Mouse (Mus musculus) frontal cortex, adult 2 months (tissue): ENCODE data around the gene Raet1e. TPM values are rescaled to one million over a fixed set of nuclear protein-coding genes. Genes with fewer than 3 reads are reported as not detected.
"Not testable (repeated sequence)": the region's sequence is repeated elsewhere in the genome, so short reads cannot be mapped to it uniquely, and the experiment has no call there.

Source experiments
- DNase-seq, 2 experiments: peaks; one replicate each; pipeline ENCODE4 v3.0.0; 2022; ENCODE audit warnings: low spot score in 1 of 2; ENCODE audit errors: extremely low spot score in 1 of 2
- polyA plus RNA-seq: library from polyadenylated mRNA; depleted of rRNA; stranded (reverse); fragments of >200 nt; gene quantifications from 2 replicates; pipeline ENCODE4 v1.2.3, GENCODE M21; 2012

Raet1e gene
- polyA plus RNA-seq, 1 experiment = not detected

- DNase-seq = peak in 1 of 2 experiments; percentile 86
Measured at GRCm38 (mm10) chr10:22163705-22164583, 5.6 kb downstream of the Raet1e start.

GRCm38 (mm10) chr10:22165328-22166003 is 7.1 kb downstream of the Raet1e start:
- not testable (repeated sequence) for DNase-seq

GRCm38 (mm10) chr10:22166025-22166424 is 7.7 kb downstream of the Raet1e start:
- not testable (repeated sequence) for DNase-seq

- not testable (repeated sequence) for DNase-seq
Measured at GRCm38 (mm10) chr10:22167061-22167460, 8.7 kb downstream of the Raet1e start.

GRCm38 (mm10) chr10:22169116-22169515 is 10.7 kb downstream of the Raet1e start:
- DNase-seq = not testable (repeated sequence)

- DNase-seq = not testable (repeated sequence)
Measured at GRCm38 (mm10) chr10:22172431-22173334, 14.3 kb downstream of the Raet1e start.

GRCm38 (mm10) chr10:22173335-22174189 is 15.2 kb downstream of the Raet1e start:
- not testable (repeated sequence) for DNase-seq

GRCm38 (mm10) chr10:22174190-22174487 is 15.8 kb downstream of the Raet1e start:
- DNase-seq = not testable (repeated sequence)

- DNase-seq = not testable (repeated sequence)
Measured at GRCm38 (mm10) chr10:22176515-22176914, 18.1 kb downstream of the Raet1e start.

- not testable (repeated sequence) for DNase-seq
Measured at GRCm38 (mm10) chr10:22191035-22191434, 32.7 kb downstream of the Raet1e start.

- DNase-seq = not testable (repeated sequence)
Measured at GRCm38 (mm10) chr10:22201352-22201751, 43.0 kb downstream of the Raet1e start.

- DNase-seq = peak in 1 of 2 experiments; percentile 5
Measured at GRCm38 (mm10) chr10:22202784-22203583, 44.6 kb downstream of the Raet1e start.

- not testable (repeated sequence) for DNase-seq
Measured at GRCm38 (mm10) chr10:22206443-22206842, 48.1 kb downstream of the Raet1e start.

- peak; percentile 5 to 58 for DNase-seq
Measured at GRCm38 (mm10) chr10:22212012-22212696, 53.8 kb downstream of the Raet1e start.

- DNase-seq = peak in 1 of 2 experiments; percentile 37
Measured at GRCm38 (mm10) chr10:22223474-22224349, 65.3 kb downstream of the Raet1e start.

- no peak for DNase-seq
Measured at GRCm38 (mm10) chr10:22265060-22265459, 106.7 kb downstream of the Raet1e start.
